Mouse (Mus musculus): ENCODE results near the gene Isy1.
"Not testable (repeated sequence)": the region's sequence is repeated elsewhere in the genome, so short reads cannot be mapped to it uniquely, and the experiment has no call there.

The Isy1 gene

DNA sequence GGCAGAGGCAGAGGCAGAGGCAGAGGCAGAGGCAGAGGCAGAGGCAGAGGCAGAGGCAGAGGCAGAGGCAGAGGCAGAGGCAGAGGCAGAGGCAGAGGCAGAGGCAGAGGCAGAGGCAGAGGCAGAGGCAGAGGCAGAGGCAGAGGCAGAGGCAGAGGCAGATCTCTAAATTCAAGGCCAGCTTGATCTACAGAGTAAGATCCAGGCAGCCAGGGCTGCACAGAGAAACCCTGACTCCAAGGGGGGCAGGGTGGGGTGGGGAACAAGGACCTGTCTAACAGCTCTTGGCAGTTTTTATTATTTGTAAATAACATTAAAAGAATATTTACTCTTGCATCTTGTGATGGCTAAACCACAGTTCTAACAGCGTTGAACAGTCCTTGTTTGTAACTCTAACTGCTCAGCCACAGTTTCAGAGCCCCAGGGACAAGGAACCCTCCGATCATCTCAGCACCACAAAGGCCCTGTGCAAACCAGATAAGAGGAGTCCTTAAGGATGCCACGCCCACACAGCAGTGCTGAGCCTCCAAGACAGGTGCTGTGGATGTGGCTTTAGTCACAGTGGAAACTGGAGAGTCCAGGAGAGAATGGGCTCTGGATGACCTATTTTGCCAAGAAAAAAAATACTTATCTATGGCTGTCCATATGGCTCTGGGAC is 62.9 kb downstream of the Isy1 start:
- DNase-seq = no peak

DNA sequence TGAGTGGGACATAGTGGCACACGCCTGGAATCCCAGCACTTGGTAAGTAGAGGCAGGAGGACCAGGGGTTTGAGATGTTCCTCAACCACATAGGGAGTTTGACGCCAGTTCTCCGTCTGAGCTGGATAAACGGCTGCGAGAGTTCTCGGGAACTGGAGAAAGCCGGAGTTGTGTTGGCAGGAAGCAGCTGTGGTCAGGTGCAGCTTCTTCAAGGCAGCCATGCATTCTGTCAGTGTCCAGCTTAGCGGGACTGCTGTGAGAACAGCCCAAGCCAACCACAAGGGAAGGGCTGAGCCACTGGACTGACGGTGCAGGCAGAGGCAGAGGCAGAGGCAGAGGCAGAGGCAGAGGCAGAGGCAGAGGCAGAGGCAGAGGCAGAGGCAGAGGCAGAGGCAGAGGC is 63.7 kb downstream of the Isy1 start:
- no peak for DNase-seq

DNA sequence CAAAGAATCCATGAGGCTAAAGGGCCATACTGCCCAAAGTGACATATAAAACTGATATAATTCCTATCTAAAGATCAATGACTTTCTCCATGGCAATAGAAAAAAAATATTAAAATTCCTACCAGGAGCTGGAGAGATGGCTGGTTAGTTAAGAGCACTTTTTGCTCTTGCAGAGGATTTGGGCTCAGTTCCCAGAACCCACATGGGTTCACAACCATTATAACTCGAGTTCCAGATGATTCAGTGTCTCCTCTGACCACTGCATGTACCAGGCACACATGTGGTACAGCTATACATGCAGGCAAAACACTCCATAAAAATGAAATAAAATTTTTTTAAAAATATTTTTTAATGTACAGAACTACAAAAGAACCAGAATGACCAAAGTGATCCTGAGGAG is 64.1 kb downstream of the Isy1 start:
- DNase-seq = no peak

DNA sequence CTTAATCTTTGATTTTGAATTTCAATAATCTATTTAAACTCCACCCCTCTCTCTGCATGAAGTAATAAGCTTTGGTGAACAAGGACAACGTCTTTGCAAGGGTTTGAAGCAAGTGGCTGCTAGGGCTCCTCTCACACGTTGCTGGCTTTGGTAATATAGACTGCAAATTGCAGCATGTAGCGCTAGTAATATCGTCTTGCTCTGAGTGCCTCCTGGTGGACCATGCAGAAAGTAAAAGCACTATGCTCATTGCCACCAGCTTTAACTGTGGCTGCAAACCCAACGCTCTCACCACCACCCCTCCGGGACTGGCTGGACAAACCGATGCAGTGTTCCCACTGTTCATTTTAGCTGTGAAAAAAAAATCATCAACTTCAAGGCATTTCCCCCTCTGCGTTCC is 68.0 kb downstream of the Isy1 start:
- DNase-seq = peak; percentile 27

DNA sequence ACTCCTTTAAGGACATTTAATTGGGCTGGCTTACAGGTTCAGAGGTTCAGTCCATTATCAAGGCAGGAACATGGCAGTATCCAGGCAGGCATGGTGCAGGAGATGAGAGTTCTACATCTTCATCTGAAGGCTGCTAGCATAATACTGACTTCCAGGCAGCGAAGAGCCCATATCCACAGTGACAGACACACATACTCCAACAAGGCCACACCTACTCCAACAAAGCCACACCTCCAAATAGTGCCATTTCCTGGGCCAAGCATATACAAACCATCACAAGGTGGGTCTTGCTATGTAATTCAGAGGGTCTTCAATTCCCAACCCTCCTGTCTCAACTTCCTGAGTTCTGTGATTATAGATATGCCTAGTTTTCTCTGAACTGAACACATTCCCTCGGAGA is 74.3 kb downstream of the Isy1 start:
- not testable (repeated sequence) for DNase-seq
